Mouse (Mus musculus) thymus, adult 18-20 months (tissue): ENCODE data around the gene Lbhd1.

Experiments
- DNase-seq, 2 experiments: peaks; one replicate each; pipeline ENCODE4 v3.0.0; 2022; ENCODE audit warnings: mixed read lengths in 2 of 2

Gene Lbhd1

DNA sequence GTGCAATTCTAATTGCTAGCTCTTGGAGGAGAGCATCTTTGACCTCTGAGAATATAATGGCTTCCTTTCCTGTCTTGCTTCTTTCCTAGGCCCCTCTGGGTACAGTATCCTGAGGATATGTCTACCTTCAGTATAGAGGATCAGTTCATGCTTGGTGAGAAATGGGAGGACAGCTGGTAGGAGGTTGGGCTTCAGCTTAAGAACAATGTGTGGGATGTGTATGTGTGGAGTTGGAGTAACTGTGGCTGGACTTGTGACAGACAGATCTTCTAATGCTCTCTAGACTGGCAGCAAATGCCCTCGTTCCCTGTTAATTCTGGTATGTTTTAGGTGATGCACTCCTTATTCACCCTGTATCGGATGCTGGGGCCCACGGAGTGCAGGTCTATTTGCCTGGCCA, 30.7 kb downstream of the Lbhd1 start:
- DNase-seq = no peak

DNA sequence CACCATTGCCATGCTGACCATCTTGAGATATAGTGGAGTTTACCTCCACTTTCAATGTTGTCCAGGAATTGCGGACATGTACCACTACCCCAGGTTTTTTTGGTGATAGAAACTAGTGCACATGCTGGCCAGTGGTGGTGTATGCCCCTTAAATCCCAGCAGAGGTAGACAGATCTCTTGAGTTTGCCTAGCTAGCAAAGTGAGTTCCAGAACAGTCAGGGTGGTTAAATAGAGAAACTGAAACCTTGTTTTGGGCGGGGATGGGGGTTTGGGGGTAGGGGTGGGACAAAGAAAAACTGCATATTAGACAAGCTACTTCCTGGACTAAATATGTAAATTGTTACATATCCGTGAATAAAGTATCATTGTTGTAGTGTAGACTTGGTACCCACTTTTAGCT, 35.5 kb downstream of the Lbhd1 start:
- no peak for DNase-seq

DNA sequence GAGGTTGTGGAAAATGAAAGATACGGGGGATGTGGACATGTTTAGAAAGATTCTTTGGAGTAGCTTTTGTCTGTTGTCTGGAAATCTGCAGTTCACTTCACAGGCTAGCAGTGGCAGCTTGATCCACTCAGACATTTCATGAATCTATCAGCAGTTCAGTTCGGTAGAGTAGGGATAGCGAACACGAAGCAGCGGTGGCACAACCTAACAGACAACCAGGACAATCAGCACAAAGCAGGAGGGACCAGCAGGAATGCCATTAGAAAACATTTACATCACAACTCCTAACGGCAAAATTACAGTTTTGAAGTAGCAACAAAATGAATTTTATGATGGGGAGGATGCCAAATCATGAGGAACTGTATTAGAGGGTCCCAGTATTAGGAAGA, 36.1 kb downstream of the Lbhd1 start:
- no peak for DNase-seq

DNA sequence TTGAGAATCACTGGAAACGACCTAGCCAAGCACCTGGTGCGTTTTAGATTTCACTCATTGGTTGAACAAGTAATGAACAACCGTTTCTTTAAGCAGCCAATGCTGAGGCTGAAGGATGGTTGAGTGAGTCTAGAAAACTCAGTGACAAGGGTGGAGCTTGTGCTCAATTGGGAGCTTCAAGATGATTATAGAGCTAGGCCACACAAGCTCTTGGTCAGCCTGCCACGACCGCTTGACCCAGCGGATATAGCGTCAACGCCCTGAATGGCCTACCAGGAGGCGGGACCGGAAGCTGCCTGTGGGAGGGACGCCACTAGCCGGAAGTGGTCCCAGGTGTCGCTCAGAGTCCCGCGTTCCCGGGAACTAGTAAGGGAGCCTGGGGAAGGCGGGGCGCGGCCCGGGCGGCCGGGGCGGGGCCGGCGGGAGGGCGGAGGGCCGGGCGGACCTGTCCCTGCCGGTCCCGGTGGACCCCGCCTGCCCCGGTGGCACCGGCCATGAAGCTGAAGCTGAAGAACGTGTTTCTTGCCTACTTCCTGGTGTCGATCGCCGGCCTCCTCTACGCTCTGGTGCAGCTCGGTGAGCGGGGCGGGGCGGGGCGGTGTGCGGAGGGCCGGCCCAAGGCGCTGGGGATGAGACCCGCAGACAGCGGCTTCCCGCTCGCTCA, 36.7 kb downstream of the Lbhd1 start, which contains the start of gene B3gat3:
Gene B3gat3 (plus strand): TSS at position 302 of the 664 bp plus-strand sequence.
- peak; percentile 78 to 81 for DNase-seq

DNA sequence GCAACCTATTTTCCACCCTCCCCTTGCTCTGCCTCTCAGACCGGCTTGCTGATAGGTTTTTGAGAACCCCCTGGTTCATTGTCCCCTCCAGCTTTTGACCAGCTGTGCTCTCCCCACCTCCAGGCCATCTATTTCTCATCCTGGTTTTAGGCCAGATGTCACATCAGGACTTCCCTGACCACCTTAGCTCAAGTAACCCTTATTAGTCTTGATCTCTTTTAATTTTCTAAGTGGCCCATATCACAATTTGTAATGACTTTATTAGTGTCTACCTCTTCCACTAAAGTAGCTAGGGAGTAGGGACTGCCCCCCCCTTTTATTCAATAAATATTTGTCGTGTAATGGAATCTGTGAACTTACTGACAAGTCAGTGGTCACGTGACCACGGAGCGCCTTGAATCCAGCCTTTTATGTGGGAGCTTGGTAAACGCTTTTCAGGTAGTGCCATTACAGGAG, 37.3 kb downstream of the Lbhd1 start:
- no peak for DNase-seq

DNA sequence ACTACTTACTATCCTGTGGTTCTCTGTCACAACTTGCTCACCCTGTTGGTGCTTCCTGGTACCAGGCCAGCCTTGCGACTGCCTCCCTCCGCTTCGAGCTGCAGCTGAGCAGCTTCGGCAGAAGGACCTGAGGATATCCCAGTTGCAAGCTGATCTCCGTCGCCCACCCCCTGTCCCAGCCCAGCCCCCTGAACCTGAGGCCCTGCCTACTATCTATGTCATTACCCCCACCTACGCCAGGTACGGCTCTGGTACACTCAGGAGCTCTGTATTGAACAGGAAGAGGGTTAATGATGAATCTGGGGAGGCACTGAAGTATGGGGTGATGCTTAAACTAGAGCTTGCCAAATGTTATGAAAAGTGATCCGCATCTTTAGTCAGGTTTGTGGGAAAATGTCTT, 38.2 kb downstream of the Lbhd1 start:
- no peak for DNase-seq

DNA sequence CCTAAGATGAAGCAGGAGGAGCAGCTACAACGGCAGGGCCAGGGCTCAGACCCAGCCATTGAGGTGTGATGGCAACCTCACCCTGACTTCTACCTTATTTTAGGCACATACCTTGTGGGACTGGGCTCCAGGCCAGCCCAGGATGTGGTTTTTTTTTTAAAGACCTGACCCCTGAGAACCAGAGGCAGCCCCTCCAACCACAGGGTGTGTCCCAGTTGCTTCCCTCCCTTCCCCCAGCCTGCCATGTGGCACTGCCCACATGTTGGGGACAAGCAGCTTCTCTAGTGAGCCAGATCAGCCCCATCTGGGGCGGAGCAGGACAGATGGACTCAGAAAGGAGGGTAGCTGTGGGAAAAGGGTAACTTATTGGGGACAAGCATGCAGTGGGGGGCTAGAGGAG, 43.2 kb downstream of the Lbhd1 start:
- DNase-seq = no peak

DNA sequence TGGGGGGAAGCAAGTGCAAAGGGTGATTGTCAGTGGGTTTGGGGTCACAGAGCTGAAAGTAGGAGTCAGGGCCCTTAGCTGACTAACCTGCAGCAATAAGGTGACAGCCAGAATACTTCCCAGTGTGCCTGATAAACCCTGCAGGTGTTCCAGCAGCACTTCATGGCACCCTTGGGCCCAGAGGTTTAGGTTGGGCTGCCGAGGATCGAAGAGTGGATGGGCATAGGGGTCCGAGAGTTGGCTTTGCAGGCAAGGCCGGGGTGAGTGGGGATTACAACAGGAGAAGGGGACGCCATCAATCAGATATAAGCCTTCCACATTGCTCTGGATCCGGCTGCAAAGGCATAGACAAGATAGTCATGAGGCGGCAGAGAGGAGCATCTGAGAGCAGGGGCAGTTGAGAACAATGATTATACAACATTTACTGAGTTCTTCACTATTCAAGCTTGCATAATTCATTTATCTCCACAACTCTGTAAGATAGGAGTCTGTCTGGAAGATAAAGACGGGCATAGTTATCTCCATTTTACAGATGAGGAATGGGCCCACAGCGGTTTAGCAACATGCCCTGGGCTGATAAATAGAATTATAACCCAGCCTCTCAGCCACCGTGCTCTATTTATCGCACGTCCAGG, 44.5 kb downstream of the Lbhd1 start:
- DNase-seq = no peak

DNA sequence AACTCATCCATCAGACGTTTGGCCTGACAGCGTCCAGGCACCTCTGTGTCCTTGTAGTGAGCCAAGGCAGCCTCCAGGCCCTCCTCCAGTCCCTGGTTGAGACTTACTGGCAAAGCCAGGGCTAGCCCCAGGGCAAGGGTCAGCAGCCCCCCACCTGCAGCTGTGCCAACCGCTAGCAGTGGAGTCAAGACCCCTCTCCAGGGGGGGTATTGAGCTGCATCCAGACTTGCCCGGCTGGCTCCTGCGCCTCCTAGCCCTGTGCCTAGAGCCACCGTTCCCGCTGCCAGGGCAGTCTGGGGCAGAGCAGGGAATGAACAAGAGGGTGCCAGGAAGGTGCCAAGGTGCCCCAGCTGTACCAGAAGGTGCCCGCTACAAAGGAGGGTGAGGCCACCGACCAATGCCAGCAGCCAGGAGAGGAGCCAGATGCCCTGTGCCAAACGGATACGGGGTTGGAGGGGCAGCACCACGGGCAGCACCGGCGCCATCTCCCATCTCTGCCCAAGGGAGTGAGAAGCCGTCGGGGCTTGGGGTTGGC, 45.2 kb downstream of the Lbhd1 start:
- DNase-seq = no peak

DNA sequence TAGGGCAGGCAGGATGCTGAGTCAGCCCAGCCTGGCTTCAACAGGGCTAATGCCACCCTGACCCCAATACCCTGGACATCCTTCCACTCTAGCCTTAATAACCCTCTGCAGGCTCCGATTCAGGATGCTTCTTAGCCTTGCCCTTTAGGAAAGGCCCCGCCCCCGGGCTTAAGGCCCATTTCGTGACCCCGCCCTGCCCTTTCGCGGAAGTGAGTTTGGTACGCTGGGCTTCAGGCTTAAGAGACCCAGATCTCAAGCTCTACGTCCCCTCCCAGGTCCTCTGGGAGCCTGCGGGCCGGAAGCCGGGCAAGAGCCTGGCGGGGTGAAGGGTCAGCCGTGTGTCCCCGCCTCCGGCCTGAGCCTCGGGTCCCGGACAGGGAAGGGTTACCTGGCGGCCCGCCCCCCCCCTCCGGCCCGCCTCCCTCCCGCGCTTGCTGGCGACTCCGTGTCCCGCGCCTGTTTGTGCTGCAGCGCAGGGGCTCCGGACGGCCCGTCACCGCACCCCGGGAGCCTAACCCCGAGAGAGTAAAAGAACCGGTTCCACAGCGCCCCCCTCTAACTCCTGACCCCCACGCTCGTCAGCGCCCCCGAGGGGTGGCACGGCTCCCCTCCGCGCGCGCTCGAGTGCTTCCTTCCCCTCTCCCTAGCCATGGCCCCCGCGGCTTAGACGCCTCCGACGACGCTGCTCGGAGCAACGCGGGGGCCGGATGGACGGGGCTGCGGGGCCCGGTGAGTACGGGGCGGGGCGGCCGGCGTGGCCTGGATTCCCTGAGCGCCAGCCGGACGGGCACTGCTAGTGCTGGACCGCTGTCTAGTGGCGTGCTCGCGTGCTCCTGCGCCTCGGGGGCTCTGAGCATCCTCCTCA, 45.9 kb downstream of the Lbhd1 start, which contains the start of the genes Rom1 and Eml3:
Gene Rom1 (minus strand): TSS at position 133 of the 865 bp plus-strand sequence.
Gene Eml3 (plus strand): TSS at position 329 of the 865 bp plus-strand sequence.
- DNase-seq = peak; percentile 74 to 84

DNA sequence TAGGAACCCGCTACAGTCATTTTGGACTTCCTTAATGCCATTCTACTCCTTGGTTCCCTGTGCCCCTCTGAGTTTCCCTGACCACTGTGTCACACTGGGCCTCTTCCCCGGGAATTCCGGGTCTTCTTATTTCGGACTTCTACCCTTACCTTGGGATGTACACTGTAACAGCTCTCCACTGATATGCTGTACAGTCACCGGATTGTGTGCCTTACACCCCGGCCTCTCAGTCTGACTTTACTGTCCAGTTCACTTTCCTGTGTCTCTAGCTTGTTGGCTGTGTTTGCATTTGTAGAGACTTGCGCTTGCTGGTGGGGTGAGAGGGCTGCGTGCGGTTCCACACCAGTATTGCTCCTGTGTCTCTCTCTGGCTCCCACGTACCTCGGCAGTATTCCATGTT, 46.6 kb downstream of the Lbhd1 start:
- DNase-seq = no peak

DNA sequence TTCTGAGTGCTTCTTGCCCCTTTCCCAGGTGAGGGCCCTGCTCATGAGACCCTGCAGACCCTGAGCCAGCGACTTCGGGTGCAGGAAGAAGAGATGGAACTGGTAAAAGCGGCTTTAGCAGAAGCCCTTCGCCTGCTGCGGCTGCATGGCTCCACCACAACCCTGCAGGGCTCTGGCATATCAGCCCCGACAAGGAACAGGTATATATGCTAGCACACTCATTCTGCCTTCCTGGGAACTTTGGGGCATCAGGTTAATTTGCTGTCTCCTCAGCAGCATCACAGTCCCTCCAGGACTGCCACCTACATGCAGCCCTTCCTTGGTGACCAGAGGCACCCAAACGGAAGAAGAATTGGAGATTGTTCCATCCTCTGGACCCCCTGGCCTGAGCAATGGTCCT, 47.2 kb downstream of the Lbhd1 start:
- no peak for DNase-seq

DNA sequence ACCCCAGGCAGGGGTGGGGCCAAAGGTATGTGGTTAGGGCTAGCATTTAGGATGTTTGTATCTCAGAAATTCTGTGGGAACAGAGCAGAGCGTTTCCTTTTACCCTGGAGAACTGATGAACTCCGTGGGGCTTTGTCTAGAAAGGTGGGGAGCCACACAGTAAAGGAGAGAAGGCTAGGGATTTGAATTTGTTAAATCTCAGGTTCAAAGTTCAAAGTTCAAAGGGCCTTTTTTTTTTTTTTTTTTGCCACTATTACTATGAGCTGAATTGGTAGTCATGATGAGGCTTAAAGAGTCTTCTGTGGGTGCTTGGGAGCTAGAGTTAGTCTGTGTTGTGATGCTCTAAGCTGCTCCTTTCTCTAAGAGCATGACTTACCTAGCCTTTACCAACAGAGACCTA, 53.2 kb downstream of the Lbhd1 start:
- DNase-seq = no peak

DNA sequence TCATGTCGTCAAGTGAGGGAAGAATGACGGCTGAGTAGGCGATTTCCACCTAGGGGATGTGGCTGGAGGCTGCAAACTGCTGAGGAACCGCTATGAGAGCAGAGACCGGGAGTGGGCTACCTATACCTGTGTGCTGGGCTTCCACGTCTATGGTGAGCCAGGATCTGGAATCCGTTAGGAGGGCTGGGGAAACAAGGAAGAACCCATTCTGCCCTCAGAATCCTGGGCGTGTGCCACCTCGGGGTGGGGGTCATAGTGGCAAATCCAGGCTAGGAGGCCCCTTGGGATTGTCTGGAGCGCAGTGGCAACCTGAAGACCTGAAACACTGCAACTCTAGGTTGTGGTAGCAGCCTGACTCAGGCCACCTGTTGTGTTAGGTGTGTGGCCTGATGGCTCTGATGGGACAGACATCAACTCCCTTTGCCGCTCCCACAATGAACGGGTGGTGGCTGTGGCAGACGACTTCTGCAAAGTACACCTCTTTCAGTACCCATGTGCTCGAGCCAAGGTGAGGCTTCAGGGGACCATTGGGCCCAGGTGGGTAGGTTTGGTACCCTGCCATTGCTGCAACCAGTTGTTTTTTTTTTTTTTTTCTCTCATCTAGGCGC, 57.1 kb downstream of the Lbhd1 start:
- DNase-seq = no peak

DNA sequence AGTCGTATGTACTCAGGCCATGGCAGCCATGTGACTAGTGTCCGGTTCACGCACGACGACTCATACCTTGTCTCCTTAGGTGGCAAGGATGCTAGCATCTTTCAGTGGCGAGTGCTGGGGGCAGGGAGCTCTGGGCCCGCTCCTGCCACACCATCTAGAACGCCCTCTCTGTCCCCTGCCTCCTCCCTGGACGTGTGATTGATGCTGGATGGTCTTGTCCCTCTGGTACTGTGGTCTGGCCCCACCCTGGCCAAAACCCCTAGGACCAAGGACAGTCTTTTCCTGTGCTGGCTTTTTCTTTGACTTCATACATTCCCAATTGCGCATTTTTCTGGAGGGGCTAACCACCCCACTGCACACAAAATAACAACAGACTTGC, 57.6 kb downstream of the Lbhd1 start:
- DNase-seq = peak in 1 of 2 experiments; percentile 53

DNA sequence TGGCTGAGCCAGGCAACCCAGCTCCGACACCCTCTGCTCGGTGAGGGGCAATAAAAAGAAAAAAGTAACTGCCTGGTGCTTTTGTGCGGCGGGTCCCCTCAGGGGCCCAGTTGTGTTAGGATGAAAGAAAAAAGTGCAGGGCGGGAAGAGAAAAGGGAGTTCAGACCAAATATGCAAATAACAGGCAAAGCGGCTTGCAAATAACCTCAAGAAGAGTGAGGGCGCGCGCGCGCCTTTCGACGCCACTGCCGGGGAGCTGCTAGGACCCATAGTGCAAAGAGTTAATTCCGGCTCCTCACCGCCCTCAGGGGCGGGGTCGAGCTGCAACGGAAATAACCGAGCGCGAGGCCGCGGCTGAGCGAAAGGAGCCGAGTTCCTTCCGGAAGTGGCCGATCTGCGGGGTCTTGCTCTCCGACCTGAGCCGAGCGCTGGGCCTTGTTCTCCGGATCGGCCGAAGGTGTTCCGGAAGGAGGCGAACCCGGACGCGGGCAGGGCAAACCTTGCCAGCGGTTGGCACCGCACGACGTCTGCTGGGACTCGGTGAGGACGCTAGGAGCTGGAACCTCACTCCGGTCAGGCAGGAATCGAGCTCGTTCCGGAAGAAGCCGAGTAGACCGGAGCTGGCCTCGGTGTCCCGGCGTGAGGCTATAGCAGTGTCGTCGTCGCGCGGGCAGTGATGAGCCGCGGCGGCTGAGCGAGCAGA, 58.1 kb downstream of the Lbhd1 start, which contains the start of gene Mta2:
Gene Mta2 (plus strand): TSS at position 361 of the 703 bp plus-strand sequence.
- DNase-seq = peak; percentile 96 to 97
